Comparison of ENCODE assay signal across 17 mouse cellular contexts in genomic region chr9:118717436-118717835, GRCm38 (mm10).
A peak's percentile ranks its signal among the peaks of the same experiment; 100 is the strongest.
DNase-seq lines count a peak whose midpoint lies in the region; ATAC-seq and TF ChIP-seq lines count a peak whose summit lies in the region.
"Had no signal": no experiment of that assay in that cellular context is flagged by ENCODE, and none has a peak within 500 bp of the region (broad histone marks: within the 10 kb centered on the region; RNA-seq: fewer than 3 reads in every experiment).

No protein-coding gene starts in this region.

- peaks cover 35% of the 10 kb centered on the region for H3K36me3 ChIP-seq in kidney, embryonic 15.5 days
- H3K36me3 ChIP-seq in heart, postnatal 0 days (replicated peaks; ENCODE audit: control insufficient read depth, insufficient read depth, low read length), result 0 out of 2 replicates have a peak, but pooled peaks cover 3% of the 10 kb centered on the region

- TF ChIP-seq EP300 in heart, postnatal 0 days (IDR thresholded peaks at IDR 0.05; ENCODE audit: low read depth), result peak; percentile 53; the same call in 1 of the 2 replicates

- H3K27me3 ChIP-seq in kidney, embryonic 15.5 days, result no peaks in the 10 kb centered on the region
- H3K27me3 ChIP-seq in heart, postnatal 0 days (ENCODE audit: control insufficient read depth, insufficient read depth, low read length), result no peaks in the 10 kb centered on the region
- H3K27me3 ChIP-seq: embryonic facial prominence, embryonic 13.5 days had no signal

- ATAC-seq in kidney, embryonic 15.5 days (replicated peaks; ENCODE audit: low FRiP score), result no peak
- peak; percentile 64 for ATAC-seq in heart, postnatal 0 days (ENCODE audit: insufficient read depth, low read depth)

- H3K4me1 ChIP-seq in kidney, embryonic 15.5 days, result peaks cover 25% of the 10 kb centered on the region
- 0 out of 2 replicates have a peak, but pooled peaks cover 15% of the 10 kb centered on the region for H3K4me1 ChIP-seq in heart, postnatal 0 days (ENCODE audit: control insufficient read depth, insufficient read depth)

- WGBS in kidney, embryonic 15.5 days, result 49% methylated on average over 3 of the region's 3 CpGs
- 15% methylated on average over 3 of the region's 3 CpGs for WGBS in heart, postnatal 0 days

- no peak overlapping the region for H3K4me3 ChIP-seq in kidney, embryonic 15.5 days (replicated peaks)
- H3K4me3 ChIP-seq in heart, postnatal 0 days (ENCODE audit: low read depth, low read length), result no peak overlapping the region
- H3K4me3 ChIP-seq: embryonic facial prominence, embryonic 13.5 days had no signal

- intact Hi-C loops in heart, postnatal 36 days (cut with DNase I), result no loop called here
- intact Hi-C loops in left cerebral cortex, postnatal 36 days (cut with DNase I), result no loop called here
- intact Hi-C loops in left cerebral cortex, postnatal 25 days (cut with DNase I), result loop anchor here (10.0 kb wide), 1 partner anchor 347 kb away; no protein-coding TSS in a partner anchor

- H3K9me3 ChIP-seq in kidney, embryonic 15.5 days (replicated peaks), result no peaks in the 10 kb centered on the region
- H3K9me3 ChIP-seq in heart, postnatal 0 days (replicated peaks; ENCODE audit: control insufficient read depth, low read length), result no peaks in the 10 kb centered on the region
- H3K9me3 ChIP-seq: embryonic facial prominence, embryonic 13.5 days had no signal

- H3K9ac ChIP-seq in kidney, embryonic 15.5 days, result no peak overlapping the region
- no peak overlapping the region for H3K9ac ChIP-seq in heart, postnatal 0 days (replicated peaks; ENCODE audit: low read depth, low read length)
- H3K9ac ChIP-seq: embryonic facial prominence, embryonic 13.5 days; liver, embryonic 14.5 days had no signal

- H3K4me2 ChIP-seq in kidney, embryonic 15.5 days, result no peak overlapping the region
- H3K4me2 ChIP-seq in heart, postnatal 0 days (ENCODE audit: low read depth, low read length), result no peak overlapping the region
- H3K4me2 ChIP-seq: embryonic facial prominence, embryonic 13.5 days had no signal

- peak overlapping the region; percentile 32; the same call in 1 of the 2 replicates for H3K27ac ChIP-seq in kidney, embryonic 15.5 days
- H3K27ac ChIP-seq in heart, postnatal 0 days (ENCODE audit: low read depth), result peak overlapping the region; percentile 52
- H3K27ac ChIP-seq: embryonic facial prominence, embryonic 13.5 days; liver, embryonic 14.5 days; macrophage had no signal

- DNase-seq in heart, adult 11 months, result peak; percentile 89
- no peak for DNase-seq in heart, postnatal 36 days
- no peak for DNase-seq in kidney, postnatal 4 days
- DNase-seq in Muller cell, postnatal 12 days (ENCODE audit: inconsistent ontology term), result peak; percentile 10
- DNase-seq in heart, postnatal 0 days (ENCODE audit: low spot score), result peak; percentile 74
- DNase-seq in left cerebral cortex, postnatal 36 days (ENCODE audit: low spot score in 2 of 2), result no peak
- DNase-seq in left cerebral cortex, postnatal 25 days (ENCODE audit: low spot score in 2 of 2), result no peak
- DNase-seq: B cell, adult 2 months; cerebellum, adult 18-20 months; kidney, postnatal 25 days; left cerebral cortex, postnatal 4 days; midbrain, embryonic 14.5 days; thymus, adult 2 months had no signal

- TF ChIP-seq CTCF in heart, postnatal 0 days (IDR thresholded peaks at IDR 0.05; ENCODE audit: low read depth), result no peak

Comparison
In these comparisons a context has a peak if more than half of its experiments do, and no peak if none do; other contexts are left out.
1. DNase-seq: peak in heart, adult 11 months (single experiment), Muller cell, postnatal 12 days (single experiment) and heart, postnatal 0 days (single experiment); none in heart, postnatal 36 days (0 of 2), kidney, postnatal 4 days (0 of 2), left cerebral cortex, postnatal 36 days (0 of 2) and left cerebral cortex, postnatal 25 days (0 of 2).